Mouse (Mus musculus) hindbrain, embryonic 11.5 days (tissue): Measurements from ENCODE around the gene Csrp1. TPM values are rescaled to one million over a fixed set of nuclear protein-coding genes. Genes with fewer than 3 reads are reported as not detected.

Source experiments
- ATAC-seq: fragments of 200-750 bp; cut with Nextera tagmentation; 2 replicates; pipeline ENCODE4 v1.8.0; 2017; ENCODE audit warnings: mild to moderate bottlenecking, moderate TSS enrichment, moderate library complexity; ENCODE audit not compliant: low FRiP score
- DNase-seq: peaks from one replicate; pipeline ENCODE4 v3.0.0-alpha.2; 2015; ENCODE audit warnings: low spot score
- H3K27ac ChIP-seq: fragments of 300-500 bp; sonication (generic); 2 replicates; pipeline ENCODE4 v1.5.1; 2014; ENCODE audit warnings: mild to moderate bottlenecking, low read depth, low read length
- H3K27me3 ChIP-seq: fragments of 300-500 bp; sonication (generic); 2 replicates; pipeline ENCODE4 v1.6.1; 2014; ENCODE audit warnings: mild to moderate bottlenecking, low read length, moderate library complexity, mixed read lengths; ENCODE audit not compliant: control insufficient read depth, insufficient read depth
- H3K36me3 ChIP-seq: fragments of 300-500 bp; sonication (generic); 2 replicates; pipeline ENCODE4 v1.6.1; 2014; ENCODE audit warnings: mild to moderate bottlenecking, low read length, moderate library complexity, mixed read lengths; ENCODE audit not compliant: control insufficient read depth, insufficient read depth
- H3K4me1 ChIP-seq: fragments of 300-500 bp; sonication (generic); replicated peaks from 2 replicates; pipeline ENCODE4 v1.6.1; 2014; ENCODE audit warnings: low read length, mixed read lengths; ENCODE audit not compliant: control insufficient read depth, insufficient read depth
- H3K4me2 ChIP-seq: fragments of 300-500 bp; sonication (generic); replicated peaks from 2 replicates; pipeline ENCODE4 v1.6.1; 2014; ENCODE audit warnings: mild to moderate bottlenecking, low read depth, low read length
- H3K4me3 ChIP-seq: fragments of 300-500 bp; sonication (generic); 2 replicates; pipeline ENCODE4 v1.5.1; 2014; ENCODE audit warnings: low read depth, low read length
- H3K9ac ChIP-seq: fragments of 300-500 bp; sonication (generic); 2 replicates; pipeline ENCODE4 v1.6.1; 2014; ENCODE audit warnings: low read depth, low read length
- H3K9me3 ChIP-seq: fragments of 300-500 bp; sonication (generic); 2 replicates; pipeline ENCODE4 v1.6.1; 2016; ENCODE audit warnings: low read length; ENCODE audit not compliant: control insufficient read depth
- WGBS: fragments of 180-500 bp; shearing (Covaris S2); extraction: QIAGEN DNeasy Blood & Tissue Kit; methylation state at CpG from one replicate; pipeline ENCODE4 v1.1.7; 2014; 5-methylcytosine and 5-hydroxymethylcytosine counted together
- polyA plus RNA-seq: library from polyadenylated mRNA; unstranded; fragments of >200 nt; fragmentation: Nextera tagmentation; extraction: Ambion mirVana; gene quantifications from 2 replicates; pipeline ENCODE4 v1.2.1, GENCODE M21; 2014

Csrp1 gene
- polyA plus RNA-seq = 42.2 and 42.8 TPM in 2 replicates

DNA sequence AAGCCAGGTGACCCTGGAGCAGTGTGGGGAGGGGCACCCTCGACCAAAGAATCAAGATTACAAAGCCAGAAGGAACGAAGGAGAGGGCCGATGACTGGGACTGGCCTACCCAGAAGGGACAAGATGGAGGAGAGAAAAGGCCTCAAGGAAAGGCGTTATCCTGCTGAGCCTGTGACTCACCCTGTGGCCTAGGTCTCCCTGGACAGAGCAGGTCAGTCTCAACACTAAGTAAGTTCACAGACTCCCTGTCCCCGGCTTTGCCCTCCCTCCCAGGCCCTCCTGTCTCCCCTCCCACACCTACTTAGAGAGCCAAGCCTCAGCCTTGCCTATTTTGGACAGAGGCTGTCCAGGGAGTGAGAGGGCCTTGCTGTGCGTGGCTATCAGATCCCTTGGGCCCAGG lies at the start of gene Csrp1:
TSS of gene Csrp1 (plus strand) at position 79 of the 400 bp plus-strand sequence.
- Histone ChIP-seq H3K9me3 (no peaks in the 10 kb centered on the region), H3K36me3 (no peaks in the 10 kb centered on the region), H3K4me1 (no peaks in the 10 kb centered on the region; the same call in 1 of the 2 replicates), H3K27ac (no peak within 1 kb of the TSS), H3K4me2 (no peak within 1 kb of the TSS), H3K9ac (no peak within 1 kb of the TSS), H3K4me3 (no peak within 1 kb of the TSS), H3K27me3 (no peaks in the 10 kb centered on the region)
- WGBS = 71% methylated on average over 6 of the region's 6 CpGs
- ATAC-seq (no peak), DNase-seq (no peak)

DNA sequence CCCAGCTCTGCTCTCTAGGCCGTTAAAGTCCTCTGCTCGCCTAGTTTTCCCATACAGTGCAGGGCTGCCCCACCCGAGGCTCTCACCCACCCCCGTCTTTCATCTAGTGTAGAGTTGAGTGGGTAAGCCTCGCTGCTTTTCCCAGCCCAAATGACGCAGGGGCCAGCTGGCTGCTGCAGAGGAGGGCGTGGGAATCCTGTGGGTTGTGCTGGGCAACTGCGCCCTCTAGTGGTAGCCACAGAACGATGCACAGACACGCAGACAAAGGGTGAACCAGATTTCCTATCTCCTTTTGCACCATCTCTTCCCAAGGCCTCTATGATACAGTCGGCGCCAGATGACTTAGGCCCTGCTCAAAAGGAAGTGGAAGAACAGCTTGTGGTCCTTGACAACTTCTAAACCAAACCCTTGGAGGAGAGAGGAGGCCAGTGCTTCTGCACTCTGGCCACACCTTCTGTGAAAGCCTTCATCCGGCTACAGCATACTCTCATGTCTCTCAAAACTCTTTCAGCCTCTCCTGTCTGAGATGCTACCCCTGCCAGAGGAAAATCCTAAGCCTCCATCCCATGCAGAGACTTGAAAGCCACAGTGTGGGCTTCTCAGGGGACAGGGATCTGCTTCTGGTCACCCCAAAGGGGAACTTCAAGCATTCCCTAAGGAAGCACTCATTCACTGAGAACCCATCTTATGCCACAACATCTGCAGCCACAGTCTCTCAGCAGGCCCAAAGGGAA lies 49.3 kb upstream of the Csrp1 start:
- Histone ChIP-seq H3K36me3 (no peaks in the 10 kb centered on the region), H3K4me1 (no peaks in the 10 kb centered on the region), H3K27ac (no peak overlapping the region), H3K9ac (0 out of 2 replicates have a peak overlapping the region, but pooled peaks have one; percentile 48), H3K27me3 (no peaks in the 10 kb centered on the region), H3K4me2 (no peak overlapping the region), H3K9me3 (no peaks in the 10 kb centered on the region), H3K4me3 (no peak overlapping the region)
- DNase-seq (peak; percentile 91), ATAC-seq (peak; percentile 79)
- WGBS = 11% methylated on average over 13 of the region's 13 CpGs

DNA sequence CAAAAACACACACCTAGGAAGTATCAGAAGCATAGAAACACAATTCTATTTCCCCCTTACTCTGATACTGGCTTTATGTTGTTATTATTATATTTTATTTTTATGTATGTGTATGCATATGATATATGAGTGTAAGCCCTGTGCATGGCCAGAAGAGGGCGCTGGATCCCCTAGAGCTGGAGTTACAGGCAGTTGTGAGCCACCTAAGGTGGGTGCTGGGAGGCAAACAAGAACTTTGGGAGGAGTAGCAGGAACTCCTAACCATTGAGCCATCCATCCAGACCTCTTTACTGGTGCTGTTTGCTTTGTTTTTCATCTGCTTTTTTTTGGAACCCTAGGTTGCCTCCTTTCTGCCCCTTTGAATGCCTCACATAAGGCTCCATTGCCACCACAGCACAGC lies 48.5 kb upstream of the Csrp1 start:
- H3K4me2 ChIP-seq = no peak overlapping the region
- no peaks in the 10 kb centered on the region for H3K27me3 ChIP-seq
- H3K36me3 ChIP-seq = no peaks in the 10 kb centered on the region
- no peak overlapping the region for H3K27ac ChIP-seq
- DNase-seq = no peak
- no peak overlapping the region for H3K9ac ChIP-seq
- 29% methylated on average over 1 of the region's 1 CpGs for WGBS
- ATAC-seq = no peak
- no peaks in the 10 kb centered on the region for H3K4me1 ChIP-seq
- no peaks in the 10 kb centered on the region for H3K9me3 ChIP-seq
- H3K4me3 ChIP-seq = no peak overlapping the region

DNA sequence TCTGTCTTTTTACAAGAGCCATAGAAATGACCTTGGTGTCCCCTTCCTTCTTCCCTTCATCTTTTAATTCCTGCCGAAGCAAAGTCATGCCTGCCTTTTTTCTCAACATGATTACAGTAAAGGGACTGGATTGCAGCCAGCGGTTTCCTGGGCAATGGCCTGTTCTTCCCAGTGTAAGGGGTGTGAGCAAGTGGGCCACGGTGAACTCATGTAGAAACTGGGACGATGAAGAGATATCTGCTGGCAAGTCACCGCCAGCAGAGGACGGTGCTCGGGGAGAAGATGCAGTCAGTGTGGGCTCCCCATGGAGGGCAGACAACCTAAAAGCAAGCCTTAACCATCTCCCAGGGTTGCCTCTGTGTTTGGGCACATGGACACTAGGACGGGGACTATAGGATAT lies 47.9 kb upstream of the Csrp1 start:
- H3K27ac ChIP-seq = no peak overlapping the region
- H3K4me2 ChIP-seq = no peak overlapping the region
- no peak overlapping the region for H3K4me3 ChIP-seq
- no peaks in the 10 kb centered on the region for H3K9me3 ChIP-seq
- DNase-seq (no peak), ATAC-seq (no peak)
- H3K4me1 ChIP-seq = 0 out of 2 replicates have a peak, but pooled peaks cover 2% of the 10 kb centered on the region
- H3K9ac ChIP-seq = no peak overlapping the region
- 80% methylated on average over 8 of the region's 8 CpGs for WGBS
- H3K27me3 ChIP-seq = no peaks in the 10 kb centered on the region
- H3K36me3 ChIP-seq = no peaks in the 10 kb centered on the region

DNA sequence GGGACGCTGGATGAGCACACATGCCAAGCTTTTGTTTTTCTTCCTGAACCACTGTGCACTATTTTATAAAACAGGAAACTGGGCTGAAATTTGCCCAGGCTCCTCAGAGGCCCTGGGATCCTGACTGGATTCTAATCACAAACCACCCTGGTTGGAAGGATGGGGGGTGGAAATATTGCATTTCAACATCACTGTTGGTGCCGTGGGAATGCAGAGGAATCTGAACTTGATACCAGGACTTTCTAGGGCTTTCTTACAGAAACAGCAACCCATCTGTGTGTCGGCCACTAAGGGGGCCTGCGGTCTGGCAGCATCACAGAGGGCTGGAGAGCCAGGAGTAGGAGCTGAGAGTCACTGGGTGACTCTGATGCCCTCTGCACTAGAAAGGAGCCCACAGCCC lies 47.5 kb upstream of the Csrp1 start:
- H3K36me3 ChIP-seq = no peaks in the 10 kb centered on the region
- H3K9me3 ChIP-seq = no peaks in the 10 kb centered on the region
- ATAC-seq = no peak
- H3K4me3 ChIP-seq = no peak overlapping the region
- no peak for DNase-seq
- H3K4me2 ChIP-seq = no peak overlapping the region
- no peak overlapping the region for H3K27ac ChIP-seq
- H3K9ac ChIP-seq = no peak overlapping the region
- 60% methylated on average over 4 of the region's 4 CpGs for WGBS
- 0 out of 2 replicates have a peak, but pooled peaks cover 3% of the 10 kb centered on the region for H3K4me1 ChIP-seq
- H3K27me3 ChIP-seq = no peaks in the 10 kb centered on the region

DNA sequence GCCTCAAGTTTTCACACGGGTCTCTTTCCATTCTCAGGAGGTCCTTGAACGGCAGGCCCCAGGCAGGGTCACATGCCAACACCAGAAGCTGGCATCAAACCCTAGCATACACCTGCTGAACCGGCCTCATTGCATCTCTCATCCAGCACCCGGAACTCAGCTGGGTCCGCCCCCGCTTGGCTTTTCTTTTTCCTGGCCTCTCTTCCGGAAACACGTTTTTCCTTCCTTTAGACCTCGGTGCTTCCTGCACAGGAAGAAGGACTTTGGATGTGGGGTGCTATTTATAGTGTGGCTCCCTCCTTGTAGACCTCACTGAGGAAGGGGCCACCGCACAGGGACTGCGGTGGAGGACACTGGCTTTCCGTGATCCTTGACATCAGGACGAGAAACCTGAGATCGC lies 46.4 kb upstream of the Csrp1 start:
- H3K4me2 ChIP-seq = no peak overlapping the region
- H3K27me3 ChIP-seq = no peaks in the 10 kb centered on the region
- H3K9ac ChIP-seq = no peak overlapping the region
- no peaks in the 10 kb centered on the region for H3K9me3 ChIP-seq
- H3K27ac ChIP-seq = no peak overlapping the region
- WGBS = 79% methylated on average over 14 of the region's 14 CpGs
- no peak for ATAC-seq
- no peak for DNase-seq
- 0 out of 2 replicates have a peak, but pooled peaks cover 3% of the 10 kb centered on the region for H3K4me1 ChIP-seq
- no peak overlapping the region for H3K4me3 ChIP-seq
- H3K36me3 ChIP-seq = no peaks in the 10 kb centered on the region

DNA sequence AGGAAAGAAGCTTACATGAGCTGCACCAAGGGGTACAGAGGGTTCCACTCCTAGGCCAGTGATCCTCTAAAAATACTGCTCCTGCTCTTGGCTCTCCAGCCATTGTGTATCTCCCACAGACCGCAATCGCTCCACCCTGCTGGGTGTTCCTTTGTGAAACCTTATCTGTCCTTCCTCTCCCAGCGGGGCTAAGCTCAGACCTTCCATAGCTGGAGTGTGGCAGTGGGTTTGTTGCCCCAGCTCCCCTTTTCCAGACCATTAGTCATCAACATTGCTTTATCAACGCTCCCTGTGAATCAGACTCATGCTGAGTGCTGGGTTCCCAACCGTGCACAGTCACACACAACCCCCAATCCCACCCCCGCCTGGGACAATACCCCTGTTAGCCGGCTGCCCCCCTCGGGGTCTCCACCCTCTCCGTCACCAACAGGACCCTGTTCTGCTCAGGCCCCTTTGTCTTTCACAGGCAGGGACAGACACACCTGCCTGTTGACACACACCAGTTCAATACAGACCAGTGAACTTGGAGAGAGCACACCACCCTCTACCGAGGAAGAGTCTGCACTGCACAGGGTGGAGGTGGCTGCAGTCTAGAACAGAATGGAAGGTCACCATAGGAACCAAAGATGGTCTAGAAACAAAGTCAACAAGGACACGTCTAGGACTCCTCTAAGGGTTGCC lies 44.3 kb upstream of the Csrp1 start:
- Histone ChIP-seq H3K4me1 (0 out of 2 replicates have a peak, but pooled peaks cover 3% of the 10 kb centered on the region), H3K4me3 (no peak overlapping the region), H3K27me3 (no peaks in the 10 kb centered on the region), H3K9ac (no peak overlapping the region), H3K4me2 (no peak overlapping the region), H3K27ac (no peak overlapping the region), H3K9me3 (no peaks in the 10 kb centered on the region), H3K36me3 (no peaks in the 10 kb centered on the region)
- DNase-seq (no peak), ATAC-seq (peak; percentile 23; the same call in 1 of the 2 replicates)
- 26% methylated on average over 11 of the region's 11 CpGs for WGBS

DNA sequence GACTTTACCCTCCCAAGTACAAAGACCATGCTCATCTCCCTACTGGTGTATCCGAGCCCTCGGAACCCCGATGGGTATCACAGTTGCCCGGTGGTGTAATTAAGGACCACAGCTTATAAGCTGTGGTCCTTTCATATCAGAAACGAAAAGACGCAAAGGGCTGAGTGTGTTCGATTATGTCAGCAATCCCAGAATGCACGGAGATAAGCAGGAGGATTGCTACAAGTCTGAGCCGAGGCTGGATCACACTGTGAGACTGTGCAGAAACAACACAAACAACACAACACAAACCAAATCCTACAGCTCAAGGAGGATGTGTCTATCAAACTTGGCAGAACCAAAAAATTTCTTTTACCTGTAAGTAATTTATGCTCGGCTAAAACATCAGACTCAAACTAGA lies 43.6 kb upstream of the Csrp1 start:
- Histone ChIP-seq H3K9me3 (no peaks in the 10 kb centered on the region), H3K4me3 (no peak overlapping the region), H3K36me3 (no peaks in the 10 kb centered on the region), H3K4me1 (0 out of 2 replicates have a peak, but pooled peaks cover 3% of the 10 kb centered on the region), H3K9ac (no peak overlapping the region), H3K4me2 (no peak overlapping the region), H3K27ac (no peak overlapping the region), H3K27me3 (no peaks in the 10 kb centered on the region)
- WGBS = 86% methylated on average over 10 of the region's 10 CpGs
- ATAC-seq (no peak), DNase-seq (no peak)
